Mouse (Mus musculus): ENCODE measurements around the gene Pdcl3.

GRCm38 (mm10) chr1:39012576-39012975, 27.2 kb downstream of the Pdcl3 start:
- TF ChIP-seq MAX (IDR thresholded peaks at IDR 0.05; ENCODE audit: low read length) (no peak), CTCF (conservative IDR thresholded peaks at IDR 0.05 in 1 of 2, IDR thresholded peaks at IDR 0.05 in 1 of 2; ENCODE audit: low read depth in 2 of 2, low read length in 2 of 2) (no peak), POLR2AphosphoS2 (IDR thresholded peaks at IDR 0.05; ENCODE audit: low read depth, low read length) (no peak), ETS1 (conservative IDR thresholded peaks at IDR 0.05; ENCODE audit: low read depth, low read length) (no peak)
